Mouse (Mus musculus) small intestine, adult 2 months (tissue): Measurements from ENCODE around the gene Tef.

Experiments used
- CTCF ChIP-seq: fragments of 200-500 bp; IDR thresholded peaks from 2 replicates; pipeline ENCODE4 v1.5.1; 2012; ENCODE audit warnings: low read depth, mild to moderate bottlenecking, control low read depth, inconsistent platforms, low read length, moderate library complexity, mixed read lengths; ENCODE audit not compliant: insufficient replicate concordance, insufficient read length; ENCODE audit errors: extremely low read depth
- POLR2A ChIP-seq: fragments of 200-500 bp; IDR thresholded peaks from 2 replicates; pipeline ENCODE4 v1.6.1; 2012; ENCODE audit warnings: low read depth, mild to moderate bottlenecking, control low read depth, inconsistent platforms, low read length, moderate library complexity

GRCm38 (mm10) chr15:81774505-81775171, 27.6 kb upstream of the Tef start:
- TF ChIP-seq CTCF (no peak), POLR2A (no peak)
